Mouse (Mus musculus) urinary bladder, postnatal 4 days (tissue): Measurements from ENCODE around the gene Steap2.
"Not testable (repeated sequence)": the region's sequence is repeated elsewhere in the genome, so short reads cannot be mapped to it uniquely, and the experiment has no call there.

Experiments
- DNase-seq, 2 experiments: peaks; one replicate each; pipeline ENCODE4 v3.0.0; 2021 to 2022; ENCODE audit warnings: low spot score in 2 of 2

The Steap2 gene

GRCm38 (mm10) chr5:5693956-5694653, at the start of gene Steap2:
Steap2 (minus strand) TSS chr5:5694578.
- peak; percentile 38 to 64 for DNase-seq

DNA sequence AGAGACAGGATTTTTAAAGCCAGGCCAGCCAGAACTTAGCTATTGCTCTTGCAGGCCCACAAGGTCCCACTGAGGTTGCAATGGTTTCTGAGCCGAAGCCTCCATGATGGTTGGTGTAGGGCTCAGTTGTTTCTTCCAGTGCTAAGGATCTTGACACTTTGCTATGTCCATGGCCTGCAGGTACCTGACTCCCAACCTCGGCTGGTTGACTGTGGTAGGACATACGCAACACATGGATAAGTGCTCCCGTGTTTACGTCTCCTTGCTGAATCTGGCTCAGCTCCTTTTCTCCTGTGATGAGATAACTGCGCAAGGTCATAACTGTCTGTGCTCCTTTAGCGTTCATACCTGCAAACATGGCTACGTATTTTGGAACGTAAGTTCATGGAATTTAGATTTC, 40.1 kb upstream of the Steap2 start:
- DNase-seq, result no peak

DNA sequence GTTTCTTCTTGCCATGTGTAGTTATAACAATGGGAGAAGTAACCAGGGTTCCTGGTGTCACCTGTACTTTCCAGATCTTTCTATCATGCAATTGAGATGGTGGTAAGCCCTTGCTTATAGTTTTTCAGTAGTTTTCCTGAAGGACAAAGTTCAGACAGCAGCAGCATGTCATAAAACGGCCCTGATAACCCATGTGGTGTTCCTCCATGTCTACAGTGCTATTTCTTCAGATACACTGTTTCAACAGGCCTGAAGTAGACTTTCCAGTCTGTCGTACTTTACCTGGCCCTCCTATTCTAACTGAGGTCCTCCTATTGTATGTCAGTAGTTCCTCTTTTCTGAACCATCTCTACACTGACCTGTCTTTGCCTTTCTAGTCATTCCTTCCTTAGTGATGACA, 38.5 kb upstream of the Steap2 start:
- DNase-seq, result no peak

- no peak for DNase-seq
These were observed 37.8 kb upstream of the Steap2 start for GRCm38 (mm10) chr5:5732208-5732607.

GRCm38 (mm10) chr5:5729904-5730303, 35.5 kb upstream of the Steap2 start:
- DNase-seq, result no peak

- no peak for DNase-seq
These were observed 27.8 kb upstream of the Steap2 start for GRCm38 (mm10) chr5:5722217-5722616.

DNA sequence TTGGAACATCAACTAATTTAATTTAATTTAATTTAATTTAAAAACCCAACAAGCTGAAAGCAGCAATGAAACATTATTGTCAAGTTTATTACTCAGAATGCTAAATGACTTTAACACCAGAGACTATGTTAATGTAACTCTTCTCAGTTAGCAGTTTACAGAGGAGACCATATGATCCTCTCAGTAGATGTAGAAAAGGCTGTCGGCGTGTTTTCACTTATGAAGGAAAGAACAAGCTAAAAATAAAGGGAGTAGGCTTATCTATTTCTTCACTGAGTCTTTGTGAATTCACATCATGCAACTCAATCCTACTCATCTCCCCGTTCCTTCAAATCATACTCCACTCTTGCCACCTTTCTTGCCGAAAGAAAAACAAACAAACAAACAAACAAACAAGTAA, 16.7 kb upstream of the Steap2 start:
- no peak for DNase-seq

DNA sequence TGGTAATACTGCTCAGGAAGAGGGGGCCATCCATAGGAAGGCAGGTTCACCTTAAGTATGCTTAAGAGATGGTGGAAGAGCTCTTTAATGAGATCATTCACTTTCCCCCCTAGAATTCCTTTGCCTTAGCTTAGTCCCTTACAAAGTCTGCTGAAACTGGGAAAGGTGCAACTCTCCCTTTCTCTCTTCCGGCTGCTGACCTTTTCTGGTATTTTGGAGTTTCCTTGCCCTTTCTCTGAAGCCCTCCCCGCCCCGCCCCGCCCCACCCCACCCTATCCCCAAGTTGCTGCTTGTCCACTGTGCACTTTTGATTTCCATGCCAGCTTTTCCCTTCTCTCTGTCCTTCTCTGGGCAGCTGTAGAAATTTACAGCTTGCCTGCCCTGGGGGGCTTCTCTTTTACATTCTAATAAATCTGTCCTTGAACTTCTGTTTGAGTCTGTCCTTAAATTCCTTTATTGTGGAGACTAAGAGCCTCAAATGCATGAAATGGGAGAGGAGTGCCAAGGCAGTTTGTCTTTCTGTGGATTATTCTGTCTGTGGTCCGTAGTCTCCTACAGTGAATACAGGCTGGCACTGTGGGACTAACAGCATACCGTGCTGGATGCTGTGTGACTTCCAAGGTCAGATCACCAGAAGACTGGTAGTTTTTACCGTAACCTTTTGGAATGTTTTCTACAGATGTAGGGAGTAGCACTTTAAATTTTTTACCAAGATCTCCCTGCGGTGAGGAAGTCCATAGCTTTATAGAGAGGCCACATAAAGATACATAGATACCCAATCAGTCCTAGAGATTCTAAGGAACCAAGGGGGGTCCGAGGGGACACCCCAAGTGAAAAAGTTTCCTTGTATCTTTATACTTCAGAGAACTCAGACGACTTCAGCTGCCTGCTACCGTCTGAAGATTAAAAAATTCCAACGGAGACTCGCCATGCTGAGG, 13.2 kb upstream of the Steap2 start:
- no peak for DNase-seq

DNA sequence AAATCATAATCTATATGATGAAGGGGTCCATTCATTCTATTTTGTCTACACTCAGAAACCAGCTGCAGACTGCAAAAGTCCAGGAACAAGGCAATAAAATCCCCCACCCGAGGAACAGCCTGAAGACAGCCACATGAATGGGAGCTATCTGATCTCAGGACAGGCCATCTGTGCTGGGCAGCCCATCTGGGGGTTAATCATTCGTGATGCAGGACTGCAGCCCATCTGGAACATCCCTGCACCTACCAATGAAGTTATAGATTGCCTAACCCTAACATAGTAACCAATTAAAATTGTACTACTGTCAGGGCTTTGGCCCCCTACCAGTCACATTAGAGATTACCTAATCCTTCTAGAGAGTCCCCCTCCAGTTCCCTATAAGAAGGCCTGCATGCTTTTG, 10.6 kb upstream of the Steap2 start:
- no peak for DNase-seq

- DNase-seq, result no peak
These were observed 6.0 kb upstream of the Steap2 start for GRCm38 (mm10) chr5:5700386-5700785.

GRCm38 (mm10) chr5:5698830-5699229, 4.5 kb upstream of the Steap2 start:
- no peak for DNase-seq

DNA sequence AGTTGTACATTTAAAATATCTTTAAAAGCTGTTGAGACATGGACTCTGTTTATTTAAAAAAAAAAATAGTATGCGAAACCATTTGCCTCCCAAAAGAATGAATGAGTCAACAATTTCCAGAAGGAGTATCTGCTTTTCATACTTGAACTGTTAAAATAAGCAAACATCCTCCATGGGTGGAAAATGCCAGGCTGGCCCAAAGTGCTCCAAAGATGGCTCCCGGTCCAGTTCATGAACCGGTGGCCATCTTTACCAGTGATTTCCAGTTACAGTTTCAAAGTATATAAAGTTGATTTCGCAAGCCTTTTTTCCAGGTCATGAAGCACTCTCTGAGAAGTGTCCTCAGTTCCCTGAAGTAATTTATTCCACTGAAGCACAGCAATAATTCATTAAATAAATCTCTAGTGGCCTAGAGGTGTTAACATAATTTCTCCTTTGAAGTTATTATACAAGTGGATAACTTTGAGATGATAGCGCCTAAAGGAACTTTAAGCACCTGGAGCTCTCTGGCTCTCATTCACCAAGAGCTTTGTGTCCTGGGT, 1.1 kb upstream of the Steap2 start:
- no peak for DNase-seq

DNA sequence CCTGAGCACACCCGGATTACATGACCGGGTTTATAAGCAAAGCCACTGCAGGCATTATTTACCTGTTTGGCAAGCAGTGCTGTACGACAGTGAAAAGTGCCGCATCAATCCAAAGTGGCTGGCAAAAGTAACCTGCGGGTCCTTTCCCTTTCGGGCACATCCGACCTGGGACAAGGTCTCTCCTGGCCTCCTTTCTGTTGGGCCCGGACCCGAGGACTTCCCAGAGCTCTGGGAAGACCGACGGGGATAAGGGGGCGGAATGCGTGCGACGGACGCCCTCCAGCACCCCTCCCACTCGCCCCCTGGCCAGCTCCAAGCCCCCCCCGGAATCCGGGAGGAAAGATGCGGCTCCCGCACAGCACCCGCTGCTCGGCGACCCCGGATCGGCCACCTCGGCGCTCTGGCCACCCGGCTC, 830 bp downstream of the Steap2 start:
- DNase-seq, result no peak

GRCm38 (mm10) chr5:5692167-5692738, 2.1 kb downstream of the Steap2 start:
- no peak for DNase-seq

DNA sequence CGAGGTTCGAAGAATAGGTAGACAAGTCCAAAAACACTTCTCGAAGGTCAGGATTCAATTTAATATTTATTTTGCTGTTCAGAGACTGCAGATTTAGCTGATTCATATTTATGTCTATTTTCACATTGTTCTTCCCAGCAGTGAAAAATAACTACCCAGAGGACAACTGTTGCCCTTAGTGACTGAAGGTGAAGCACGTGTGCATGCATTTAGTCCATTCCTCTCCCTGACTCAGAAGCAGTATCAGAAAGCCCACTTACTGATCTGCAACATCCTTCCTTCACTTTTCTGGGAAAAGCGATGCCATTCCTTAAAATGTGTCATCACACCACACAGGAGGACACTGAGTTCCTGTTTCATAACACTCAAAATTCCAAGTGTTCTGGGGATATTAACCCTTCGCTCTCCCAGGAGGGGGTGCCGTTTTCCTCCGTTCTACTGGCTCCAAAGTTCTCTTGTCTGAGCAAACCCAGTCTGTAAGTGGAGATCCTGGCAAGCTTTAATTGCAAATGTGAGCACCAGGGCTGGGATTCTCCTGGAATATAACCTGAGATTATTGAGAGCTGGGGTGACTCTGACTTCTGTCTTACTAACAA, 5.3 kb downstream of the Steap2 start:
- no peak for DNase-seq

DNA sequence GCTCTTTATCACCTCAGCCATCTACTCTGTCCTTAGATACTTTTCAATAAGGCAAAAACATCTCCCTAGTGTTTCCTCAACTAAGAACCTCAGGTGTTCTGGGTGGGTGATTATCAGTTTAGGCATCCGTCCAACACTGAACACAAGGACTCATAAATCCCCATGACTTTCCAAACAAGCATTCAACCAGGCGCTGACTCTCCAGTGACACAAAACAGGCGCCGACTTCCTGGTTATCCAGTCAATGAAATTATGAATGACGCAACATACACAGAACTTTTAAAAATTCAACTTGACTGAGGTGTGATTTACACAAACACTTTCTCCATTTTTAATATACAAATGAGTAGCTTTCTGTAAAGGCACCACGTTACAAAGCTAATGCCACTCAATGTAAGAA, 6.2 kb downstream of the Steap2 start:
- DNase-seq, result no peak

DNA sequence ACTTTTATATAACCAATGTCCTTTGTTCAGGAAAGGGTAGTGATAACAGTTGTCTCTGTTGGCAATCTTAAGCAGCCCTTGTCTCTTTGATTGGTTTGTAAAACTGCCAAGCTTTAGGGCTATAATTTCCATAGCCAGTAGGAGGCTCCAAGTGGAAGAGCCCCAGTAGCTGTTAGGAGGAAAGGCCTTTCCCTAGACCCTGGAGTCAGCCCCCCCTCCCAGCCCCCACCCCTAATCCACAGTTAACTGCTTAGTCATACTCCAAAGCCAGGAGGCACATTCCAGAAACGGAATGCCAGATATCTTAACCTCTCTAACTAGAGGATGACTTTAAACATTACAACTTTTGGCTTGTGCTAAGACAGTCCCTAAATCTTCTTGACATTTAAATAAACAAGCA, 7.4 kb downstream of the Steap2 start:
- DNase-seq, result no peak

- DNase-seq, result not testable (repeated sequence)
These were observed 9.4 kb downstream of the Steap2 start for GRCm38 (mm10) chr5:5684946-5685345.

- no peak for DNase-seq
These were observed 11.1 kb downstream of the Steap2 start for GRCm38 (mm10) chr5:5683292-5683691.

GRCm38 (mm10) chr5:5679459-5679858, 14.9 kb downstream of the Steap2 start:
- DNase-seq, result no peak

GRCm38 (mm10) chr5:5676082-5676481, 18.3 kb downstream of the Steap2 start:
- no peak for DNase-seq

DNA sequence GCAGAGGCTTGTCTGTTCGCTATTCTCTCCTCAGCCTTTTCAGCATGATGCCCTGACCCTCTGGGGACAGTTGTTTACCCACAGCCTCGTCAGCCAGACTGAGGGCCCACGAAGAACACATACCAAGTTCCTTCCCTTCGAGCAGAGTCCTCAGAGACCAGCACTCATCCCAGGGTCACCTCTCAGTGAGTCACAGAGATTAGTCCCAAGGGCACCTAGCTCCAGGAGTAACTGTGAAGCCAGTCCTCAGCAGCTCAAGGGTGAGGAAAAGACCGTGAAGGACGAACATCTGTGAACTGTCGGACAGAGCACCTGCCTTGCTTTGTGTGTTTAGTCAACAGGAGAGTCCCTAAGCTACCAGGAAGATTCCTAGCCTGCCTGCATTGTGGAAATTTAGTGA, 25.5 kb downstream of the Steap2 start:
- no peak for DNase-seq
